Mouse (Mus musculus) lung, adult 2 months (tissue): ENCODE measurements around the gene Rbfox3. TPM values are rescaled to one million over a fixed set of nuclear protein-coding genes. Genes with fewer than 3 reads are reported as not detected.

Experiments used
- DNase-seq: peaks from one replicate; pipeline ENCODE4 v3.0.0; 2022
- H3K4me1 ChIP-seq: fragments of 200-500 bp; 2 replicates; pipeline ENCODE4 v1.6.1; 2011; ENCODE audit warnings: low read length; ENCODE audit not compliant: control insufficient read depth, insufficient read depth
- H3K4me3 ChIP-seq: fragments of 200-500 bp; replicated peaks from 2 replicates; pipeline ENCODE3; 2011; ENCODE audit warnings: low read depth, mild to moderate bottlenecking, control low read depth, low read length; ENCODE audit errors: extremely low read depth
- CTCF ChIP-seq: fragments of 200-500 bp; IDR thresholded peaks from 2 replicates; pipeline ENCODE4 v1.5.1; 2011; ENCODE audit warnings: mild to moderate bottlenecking, low read length, control low read depth; ENCODE audit not compliant: insufficient read depth
- POLR2A ChIP-seq: fragments of 200-500 bp; IDR thresholded peaks from 2 replicates; pipeline ENCODE4 v1.6.1; 2011; ENCODE audit warnings: low read depth, mild to moderate bottlenecking, control low read depth, low read length, borderline replicate concordance; ENCODE audit errors: extremely low read depth
- WGBS: fragments of 180-500 bp; shearing (Covaris S2); methylation state at CpG from one replicate; pipeline ENCODE4 v1.1.7; 2018; 5-methylcytosine and 5-hydroxymethylcytosine counted together
- polyA plus RNA-seq: library from polyadenylated mRNA; depleted of rRNA; stranded (reverse); fragments of >200 nt; gene quantifications from 2 replicates; pipeline ENCODE4 v1.2.3, GENCODE M21; 2012

Rbfox3 gene
- polyA plus RNA-seq, 1 experiment: 1.3 TPM

- no peaks in the 10 kb centered on the region for H3K4me1 ChIP-seq
- WGBS: 68% methylated on average over 4 of the region's 4 CpGs
- H3K4me3 ChIP-seq: no peak overlapping the region
- no peak for DNase-seq
- TF ChIP-seq POLR2A (no peak), CTCF (no peak)
These were observed 17.2 kb downstream of the Rbfox3 start for GRCm38 (mm10) chr11:118894196-118894595.

- Histone ChIP-seq H3K4me1 (no peaks in the 10 kb centered on the region), H3K4me3 (no peak overlapping the region)
- DNase-seq: no peak
- TF ChIP-seq CTCF (no peak), POLR2A (no peak)
- WGBS: 87% methylated on average over 5 of the region's 5 CpGs
These were observed 18.5 kb downstream of the Rbfox3 start for GRCm38 (mm10) chr11:118892876-118893275.

- TF ChIP-seq POLR2A (no peak), CTCF (no peak)
- DNase-seq: no peak
- 79% methylated on average over 15 of the region's 15 CpGs for WGBS
- Histone ChIP-seq H3K4me3 (no peak overlapping the region), H3K4me1 (no peaks in the 10 kb centered on the region)
These were observed 19.9 kb downstream of the Rbfox3 start for GRCm38 (mm10) chr11:118891516-118891915.

GRCm38 (mm10) chr11:118890992-118891398 lies 20.4 kb downstream of the Rbfox3 start:
- DNase-seq: no peak
- Histone ChIP-seq H3K4me3 (no peak overlapping the region), H3K4me1 (no peaks in the 10 kb centered on the region)
- TF ChIP-seq CTCF (no peak), POLR2A (no peak)
- 80% methylated on average over 16 of the region's 16 CpGs for WGBS

- TF ChIP-seq POLR2A: no peak
- no peak for TF ChIP-seq CTCF
- no peak overlapping the region for H3K4me3 ChIP-seq
- H3K4me1 ChIP-seq: no peaks in the 10 kb centered on the region
- WGBS: 50% methylated on average over 5 of the region's 5 CpGs
- no peak for DNase-seq
These were observed 20.9 kb downstream of the Rbfox3 start for GRCm38 (mm10) chr11:118890474-118890873.

GRCm38 (mm10) chr11:118889500-118889899 lies 21.9 kb downstream of the Rbfox3 start:
- 68% methylated on average over 4 of the region's 4 CpGs for WGBS
- no peak for TF ChIP-seq POLR2A
- no peak for TF ChIP-seq CTCF
- no peak for DNase-seq
- Histone ChIP-seq H3K4me3 (no peak overlapping the region), H3K4me1 (no peaks in the 10 kb centered on the region)

- DNase-seq: no peak
- no peak for TF ChIP-seq CTCF
- TF ChIP-seq POLR2A: no peak
- no peak overlapping the region for H3K4me3 ChIP-seq
- no peaks in the 10 kb centered on the region for H3K4me1 ChIP-seq
- 67% methylated on average over 8 of the region's 8 CpGs for WGBS
These were observed 23.0 kb downstream of the Rbfox3 start for GRCm38 (mm10) chr11:118888426-118888825.

DNA sequence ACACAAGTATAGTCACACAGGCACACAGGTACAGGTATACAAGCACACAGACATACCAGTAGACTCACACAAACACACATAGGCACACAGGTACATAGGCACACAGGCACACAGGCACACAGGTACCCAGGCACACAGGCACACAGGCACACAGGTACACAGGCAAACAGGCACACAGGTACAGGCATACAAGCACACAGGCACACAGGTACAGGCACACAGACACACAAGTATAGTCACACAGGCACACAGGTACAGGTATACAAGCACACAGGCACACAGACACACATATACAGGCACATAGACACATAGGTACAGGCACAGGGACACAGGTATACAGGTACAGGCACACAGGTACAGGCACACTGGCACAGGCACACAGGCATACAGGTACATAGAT lies 24.2 kb downstream of the Rbfox3 start:
- TF ChIP-seq POLR2A (no peak), CTCF (no peak)
- Histone ChIP-seq H3K4me3 (no peak overlapping the region), H3K4me1 (no peaks in the 10 kb centered on the region)
- DNase-seq: no peak

- 86% methylated on average over 11 of the region's 11 CpGs for WGBS
- TF ChIP-seq POLR2A (no peak), CTCF (no peak)
- no peak for DNase-seq
- H3K4me3 ChIP-seq: no peak overlapping the region
- H3K4me1 ChIP-seq: no peaks in the 10 kb centered on the region
These were observed 25.0 kb downstream of the Rbfox3 start for GRCm38 (mm10) chr11:118886269-118886965.

- 72% methylated on average over 8 of the region's 8 CpGs for WGBS
- TF ChIP-seq CTCF: no peak
- no peak for TF ChIP-seq POLR2A
- no peak overlapping the region for H3K4me3 ChIP-seq
- H3K4me1 ChIP-seq: no peaks in the 10 kb centered on the region
- DNase-seq: no peak
These were observed 25.8 kb downstream of the Rbfox3 start for GRCm38 (mm10) chr11:118885604-118886003.
